Mouse (Mus musculus): ENCODE data around the gene Zfp446.

- TF ChIP-seq CTCF (IDR thresholded peaks at IDR 0.05) (no peak), EP300 (IDR thresholded peaks at IDR 0.05) (no peak)
Observed at GRCm38 (mm10) chr7:12993148-12993547, 15.5 kb downstream of the Zfp446 start.

Measured in lung, postnatal 0 days (tissue).